Mouse (Mus musculus) gastrocnemius, postnatal 14 days (tissue): ENCODE measurements around the gene Cnot8. TPM values are rescaled to one million over a fixed set of nuclear protein-coding genes. Genes with fewer than 3 reads are reported as not detected.

ENCODE experiments used
- DNase-seq: peaks from one replicate; pipeline ENCODE4 v3.0.0; 2021; ENCODE audit warnings: mixed read lengths
- intact Hi-C: fragments of 180-260 bp; cut with DNase I; formaldehyde crosslinking; loops from one replicate; pipeline ENCODE4 v1.15.1; 2025; ENCODE audit warnings: low total_unique reads
- total RNA-seq, 2 experiments: library from RNA; stranded (reverse); gene quantifications; 2 replicates each; pipeline ENCODE4 v1.2.3; 2021

Cnot8 gene
- total RNA-seq, 2 experiments from 2014 or later, result 31.3 to 32.1 TPM

- intact Hi-C loops, result no loop called here
- no peak for DNase-seq
Measured at GRCm38 (mm10) chr11:58138821-58139220, 34.9 kb downstream of the Cnot8 start.

- intact Hi-C loops, result no loop called here
- no peak for DNase-seq
Measured at GRCm38 (mm10) chr11:58139466-58139865, 35.5 kb downstream of the Cnot8 start.

GRCm38 (mm10) chr11:58143704-58144426 lies 39.9 kb downstream of the Cnot8 start:
- intact Hi-C loops, result no loop called here
- DNase-seq, result no peak

GRCm38 (mm10) chr11:58146241-58146640 lies 42.3 kb downstream of the Cnot8 start:
- DNase-seq, result no peak
- intact Hi-C loops, result no loop called here

GRCm38 (mm10) chr11:58155458-58155857 lies 51.5 kb downstream of the Cnot8 start:
- intact Hi-C loops, result no loop called here

GRCm38 (mm10) chr11:58156871-58157270 lies 52.9 kb downstream of the Cnot8 start:
- intact Hi-C loops, result no loop called here
- no peak for DNase-seq

More at GRCm38 (mm10) chr11:58155458-58155857, 51.5 kb downstream of the Cnot8 start:
- no peak for DNase-seq

GRCm38 (mm10) chr11:58165072-58165471 lies 61.1 kb downstream of the Cnot8 start:
- no peak for DNase-seq
- intact Hi-C loops, result loop anchor here (10.0 kb wide), 1 partner anchor 60 kb away; the partner anchor contains the start of gene Cnot8

- intact Hi-C loops, result loop anchor here (10.0 kb wide), 1 partner anchor 63 kb away; the partner anchor contains the start of gene Cnot8
- no peak for DNase-seq
Measured at GRCm38 (mm10) chr11:58167822-58168166, 63.8 kb downstream of the Cnot8 start.

Other genes with a start within 250 kb of the Cnot8 start
- gene Larp1, start 95.1 kb upstream of the Cnot8 start, total RNA-seq, result 10 to 100 TPM; 61.9 to 74.6 TPM
- not detected for gene Gm12248, start 11.0 kb upstream of the Cnot8 start, total RNA-seq
- gene Gemin5, start 64.4 kb downstream of the Cnot8 start, total RNA-seq, result 10 to 100 TPM in 1 of 2 experiments, 1 to 10 TPM in 1; 9.5 to 10.8 TPM
- 10 to 100 TPM; 39.7 to 43.8 TPM for gene Mrpl22, start 67.5 kb downstream of the Cnot8 start, total RNA-seq
- gene Igtp, start 95.4 kb downstream of the Cnot8 start, total RNA-seq, result 1 to 10 TPM; 3.5 to 3.7 TPM
- 1 to 10 TPM; 4.8 to 5.5 TPM for gene Irgm2, start 95.5 kb downstream of the Cnot8 start, total RNA-seq
- gene 4930438A08Rik, start 170.6 kb downstream of the Cnot8 start, total RNA-seq, result not detected
- 1 to 10 TPM; 2.7 to 3.4 TPM for gene Zfp692, start 202.9 kb downstream of the Cnot8 start, total RNA-seq
- gene Zfp672, start 226.2 kb downstream of the Cnot8 start, total RNA-seq, result 10 to 100 TPM; 43.0 to 45.1 TPM
- gene Sh3bp5l, start 226.6 kb downstream of the Cnot8 start, total RNA-seq, result 10 to 100 TPM; 22.9 to 26.2 TPM